Mouse (Mus musculus) heart, adult 8-10 months (tissue): ENCODE measurements at regions not wholly inside any gene's neighbourhood (a gene's known extent, or its start where the extent isn't known, plus 50 kb on each side); places are given as distances from the start of the nearest gene placed in this dataset.

Source experiments
- DNase-seq: peaks from one replicate; pipeline ENCODE4 v3.0.0; 2022; ENCODE audit warnings: low spot score

DNA sequence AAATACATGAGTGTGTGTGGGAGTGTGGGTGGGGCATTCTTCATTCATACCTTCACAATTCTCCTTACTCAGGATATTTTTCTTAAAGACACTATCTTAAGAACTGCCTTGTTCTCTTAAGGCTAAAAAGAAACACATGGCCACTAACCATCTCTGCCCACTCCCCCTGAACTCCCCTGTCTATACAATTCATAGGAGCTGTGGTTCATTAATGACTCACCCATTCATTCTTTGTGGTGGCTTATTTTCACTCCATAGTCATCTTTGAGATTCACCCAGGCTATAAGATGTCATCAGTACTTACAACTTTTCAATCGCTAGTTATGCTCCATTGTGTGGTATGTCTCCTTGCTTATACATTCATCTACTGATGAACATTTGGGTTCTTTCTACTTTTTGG, 97.7 kb upstream of the Spred1 start:
- DNase-seq = no peak

GRCm38 (mm10) chr2:117027071-117027470, 94.1 kb upstream of the Spred1 start:
- no peak for DNase-seq

GRCm38 (mm10) chr2:117028771-117029170, 92.4 kb upstream of the Spred1 start:
- no peak for DNase-seq

DNA sequence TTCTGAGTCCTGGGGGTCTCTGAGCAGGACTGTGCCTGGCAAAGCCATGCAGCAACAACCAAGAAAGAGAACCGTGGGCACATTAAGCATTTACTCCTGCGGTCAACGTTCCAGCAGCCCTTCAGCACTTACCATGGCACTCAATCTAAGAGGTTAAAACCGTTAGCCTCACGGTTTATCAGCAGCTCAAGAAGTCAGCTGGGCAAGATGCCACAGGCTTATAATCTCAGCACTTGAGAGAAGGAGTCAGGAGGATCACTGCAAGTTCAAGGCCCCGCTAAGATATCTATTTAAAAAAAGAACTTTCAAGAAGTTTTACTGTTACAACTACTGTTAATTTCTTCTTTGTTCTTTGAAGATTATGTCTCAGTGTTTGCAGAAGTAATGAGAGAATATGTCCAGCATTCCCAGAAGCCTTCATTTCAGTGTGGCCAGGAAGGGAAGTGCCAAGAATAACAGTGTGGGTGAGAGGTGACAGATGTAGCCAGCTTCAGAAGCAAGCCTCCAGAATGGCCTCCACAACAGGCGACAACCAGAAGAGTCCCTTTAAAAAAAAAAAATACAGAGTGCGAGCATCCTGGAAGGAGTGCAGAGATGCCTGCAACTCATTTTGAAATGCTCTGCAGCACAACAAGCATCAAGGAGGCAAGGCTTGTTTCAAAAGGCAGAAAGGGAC, 84.8 kb upstream of the Spred1 start:
- DNase-seq = peak; percentile 28

DNA sequence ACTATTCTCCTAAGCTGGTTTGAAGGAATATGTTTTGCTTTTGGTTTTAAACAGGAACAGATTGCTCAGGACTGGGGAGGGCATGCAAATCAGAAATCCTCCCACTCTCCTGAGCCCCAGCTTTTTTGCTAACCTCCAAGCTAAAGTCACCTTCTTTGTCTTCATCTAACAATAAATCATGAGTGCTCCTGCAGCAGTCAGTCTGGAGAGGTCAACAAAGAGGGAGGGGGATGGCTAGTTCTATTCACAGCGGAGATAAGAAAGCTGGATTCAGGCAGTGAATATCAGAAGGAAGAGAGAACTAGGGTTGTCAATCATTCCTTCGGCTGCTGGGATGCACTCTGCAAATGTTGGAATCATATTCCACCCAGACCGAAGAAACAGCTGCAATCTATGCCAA, 81.0 kb upstream of the Spred1 start:
- DNase-seq = no peak

GRCm38 (mm10) chr2:117043831-117044230, 77.3 kb upstream of the Spred1 start:
- DNase-seq = no peak

DNA sequence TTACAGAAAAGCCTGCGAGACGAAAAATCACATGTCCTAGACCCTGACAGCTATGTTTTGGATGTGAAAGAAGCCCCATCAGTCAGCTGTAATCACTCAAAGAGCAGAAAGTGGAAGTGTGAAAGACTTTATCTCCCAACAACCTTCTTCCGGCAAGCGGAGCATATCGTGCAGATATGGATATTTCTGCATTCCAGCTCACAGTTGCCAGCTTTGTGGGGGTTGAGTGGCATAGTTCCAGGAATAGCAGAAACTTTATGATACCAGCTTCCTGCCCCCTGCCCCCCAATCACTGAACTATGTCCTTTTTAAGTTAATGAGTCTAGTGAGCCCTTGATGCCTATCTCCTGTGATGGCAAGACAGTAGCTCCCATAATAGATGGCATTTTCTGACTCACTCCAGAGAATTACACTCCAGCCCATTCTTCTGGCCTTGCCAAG, 72.9 kb upstream of the Spred1 start:
- DNase-seq = no peak

- no peak for DNase-seq
These were observed 71.1 kb upstream of the Spred1 start for GRCm38 (mm10) chr2:117050061-117050460.

GRCm38 (mm10) chr2:117064126-117064525, 57.0 kb upstream of the Spred1 start:
- DNase-seq = no peak

- no peak for DNase-seq
These were observed 50.8 kb upstream of the Spred1 start for GRCm38 (mm10) chr2:117070348-117070747.

- DNase-seq = no peak
These were observed 50.1 kb upstream of the Spred1 start for GRCm38 (mm10) chr2:117071098-117071497.
